Mouse (Mus musculus): Measurements from ENCODE around the gene A4gnt. TPM values are rescaled to one million over a fixed set of nuclear protein-coding genes. Genes with fewer than 3 reads are reported as not detected.

Gene A4gnt
- total RNA-seq, 2 experiments from 2014 or later: 0.16 to 0.28 TPM

- DNase-seq (ENCODE audit: low spot score in 2 of 2): no peak
Observed at GRCm38 (mm10) chr9:99632264-99632663, 20.0 kb downstream of the A4gnt start.

GRCm38 (mm10) chr9:99636776-99637175 lies 24.5 kb downstream of the A4gnt start:
- DNase-seq (ENCODE audit: low spot score in 2 of 2): no peak

GRCm38 (mm10) chr9:99637227-99637626 lies 24.9 kb downstream of the A4gnt start:
- DNase-seq (ENCODE audit: low spot score in 2 of 2): no peak

- DNase-seq (ENCODE audit: low spot score in 2 of 2): no peak
Observed at GRCm38 (mm10) chr9:99637736-99638135, 25.4 kb downstream of the A4gnt start.

- DNase-seq (ENCODE audit: low spot score in 2 of 2): no peak
Observed at GRCm38 (mm10) chr9:99639957-99640356, 27.7 kb downstream of the A4gnt start.

GRCm38 (mm10) chr9:99645416-99645815 lies 33.1 kb downstream of the A4gnt start:
- DNase-seq (ENCODE audit: low spot score in 2 of 2): no peak

- DNase-seq (ENCODE audit: low spot score in 2 of 2): no peak
Observed at GRCm38 (mm10) chr9:99646102-99646501, 33.8 kb downstream of the A4gnt start.

GRCm38 (mm10) chr9:99660756-99661155 lies 48.5 kb downstream of the A4gnt start:
- DNase-seq (ENCODE audit: low spot score in 2 of 2): no peak

GRCm38 (mm10) chr9:99661606-99662166 lies 49.4 kb downstream of the A4gnt start:
- no peak for DNase-seq (ENCODE audit: low spot score in 2 of 2)

- peak; percentile 62 to 70 for DNase-seq (ENCODE audit: low spot score in 2 of 2)
Observed at GRCm38 (mm10) chr9:99662406-99662805, 50.1 kb downstream of the A4gnt start.

- no peak for DNase-seq (ENCODE audit: low spot score in 2 of 2)
Observed at GRCm38 (mm10) chr9:99662887-99663286, 50.6 kb downstream of the A4gnt start.

GRCm38 (mm10) chr9:99667596-99667995 lies 55.3 kb downstream of the A4gnt start:
- no peak for DNase-seq (ENCODE audit: low spot score in 2 of 2)

- DNase-seq (ENCODE audit: low spot score in 2 of 2): no peak
Observed at GRCm38 (mm10) chr9:99671603-99672002, 59.3 kb downstream of the A4gnt start.

Other genes starting within 250 kb of the A4gnt start
- 100 to 1,000 TPM; 161 to 167 TPM for gene Mras, start 175.1 kb upstream of the A4gnt start, total RNA-seq (2021)
- gene Nme9, start 161.0 kb upstream of the A4gnt start, total RNA-seq (2021): not detected
- 10 to 100 TPM; 55.4 to 55.7 TPM for gene Armc8, start 43.6 kb upstream of the A4gnt start, total RNA-seq (2021)
- 10 to 100 TPM; 11.2 to 13.8 TPM for gene Dbr1, start 36.7 kb upstream of the A4gnt start, total RNA-seq (2021)
- 10 to 100 TPM; 25.1 to 27.5 TPM for gene Dzip1l, start 17.0 kb downstream of the A4gnt start, total RNA-seq (2021)
- not detected for gene Cldn18, start 104.8 kb downstream of the A4gnt start, total RNA-seq (2021)